ENCODE assay signal across 8 mouse cellular contexts in the genomic region with DNA sequence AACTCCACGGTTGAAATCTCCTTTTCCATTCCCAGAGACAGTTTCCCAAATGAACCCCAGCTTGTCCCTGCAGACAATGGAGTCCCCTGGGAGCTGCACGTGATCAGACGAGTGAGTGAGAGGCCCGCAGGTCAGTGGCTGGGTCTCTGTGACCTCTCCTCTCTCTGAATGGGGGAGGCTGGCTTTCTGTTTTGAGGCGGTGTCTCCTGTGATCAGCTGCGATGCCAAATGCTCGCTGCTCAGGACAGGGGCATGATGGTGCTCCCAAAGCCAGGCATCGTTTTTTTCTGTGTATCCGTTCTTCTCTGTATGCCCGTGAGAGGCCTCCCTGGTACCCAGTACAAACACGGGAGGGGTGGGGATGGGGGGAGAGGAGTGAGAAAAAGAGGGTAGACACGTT.
DNase-seq lines count a peak whose midpoint lies in the region; ATAC-seq and TF ChIP-seq lines count a peak whose summit lies in the region.

No protein-coding gene starts in this region.

- H3K4me3 ChIP-seq in lung, embryonic 15.5 days, result no peak overlapping the region
- no peak overlapping the region for H3K4me3 ChIP-seq in heart, embryonic 12.5 days
- no peak overlapping the region for H3K4me3 ChIP-seq in kidney, postnatal 0 days (replicated peaks; ENCODE audit: low read depth, low read length)

- no peaks in the 10 kb centered on the region for H3K36me3 ChIP-seq in lung, embryonic 15.5 days
- no peaks in the 10 kb centered on the region for H3K36me3 ChIP-seq in heart, embryonic 12.5 days
- no peaks in the 10 kb centered on the region for H3K36me3 ChIP-seq in kidney, postnatal 0 days (ENCODE audit: insufficient read depth, low read length)

- no peak for ATAC-seq in lung, embryonic 15.5 days (ENCODE audit: borderline replicate concordance, extremely low read depth, low FRiP score, low TSS enrichment)
- ATAC-seq in heart, embryonic 12.5 days (ENCODE audit: insufficient number of reproducible peaks, low FRiP score), result no peak
- ATAC-seq in kidney, postnatal 0 days (replicated peaks; ENCODE audit: low FRiP score, low read depth), result 0 out of 2 replicates have a peak, but pooled peaks have one; percentile 16

- H3K27me3 ChIP-seq in lung, embryonic 15.5 days, result no peaks in the 10 kb centered on the region
- no peaks in the 10 kb centered on the region for H3K27me3 ChIP-seq in heart, embryonic 12.5 days (replicated peaks)
- no peaks in the 10 kb centered on the region for H3K27me3 ChIP-seq in kidney, postnatal 0 days (ENCODE audit: insufficient read depth, low read length)

- DNase-seq in lung, postnatal 10 days, result no peak
- DNase-seq in kidney, postnatal 0 days (ENCODE audit: low spot score), result peak; percentile 56
- peak; percentile 84 for DNase-seq in retina, postnatal 1 day
- DNase-seq in spleen, postnatal 36 days (ENCODE audit: low spot score in 2 of 2), result no peak
- DNase-seq in urinary bladder, postnatal 10 days (ENCODE audit: low spot score), result no peak
- DNase-seq in adrenal gland, adult (ENCODE audit: inconsistent age in 2 of 2, low spot score in 1 of 2), result no peak

- TF ChIP-seq CTCF in kidney, postnatal 0 days (IDR thresholded peaks at IDR 0.05; ENCODE audit: low read depth), result no peak

- no peak overlapping the region for H3K9ac ChIP-seq in lung, embryonic 15.5 days
- no peak overlapping the region for H3K9ac ChIP-seq in heart, embryonic 12.5 days
- no peak overlapping the region for H3K9ac ChIP-seq in kidney, postnatal 0 days (ENCODE audit: low read depth, low read length)

- H3K4me2 ChIP-seq in lung, embryonic 15.5 days, result peak overlapping the region; percentile 22; the same call in 1 of the 2 replicates
- peak overlapping the region; percentile 46 for H3K4me2 ChIP-seq in heart, embryonic 12.5 days
- H3K4me2 ChIP-seq in kidney, postnatal 0 days (ENCODE audit: low read length), result peak overlapping the region; percentile 24; the same call in 1 of the 2 replicates

- peaks cover 23% of the 10 kb centered on the region for H3K4me1 ChIP-seq in lung, embryonic 15.5 days
- H3K4me1 ChIP-seq in heart, embryonic 12.5 days (replicated peaks), result peaks cover 20% of the 10 kb centered on the region
- H3K4me1 ChIP-seq in kidney, postnatal 0 days (replicated peaks; ENCODE audit: insufficient read depth, low read length), result peaks cover 7% of the 10 kb centered on the region; the same call in 1 of the 2 replicates

- H3K9me3 ChIP-seq in lung, embryonic 15.5 days, result no peaks in the 10 kb centered on the region
- no peaks in the 10 kb centered on the region for H3K9me3 ChIP-seq in heart, embryonic 12.5 days (replicated peaks)
- H3K9me3 ChIP-seq in kidney, postnatal 0 days (replicated peaks; ENCODE audit: low read length), result no peaks in the 10 kb centered on the region

- peak overlapping the region; percentile 62; the same call in 1 of the 2 replicates for H3K27ac ChIP-seq in lung, embryonic 15.5 days
- no peak overlapping the region for H3K27ac ChIP-seq in heart, embryonic 12.5 days (ENCODE audit: poor library complexity, severe bottlenecking)
- H3K27ac ChIP-seq in kidney, postnatal 0 days, result no peak overlapping the region

- WGBS in lung, embryonic 15.5 days, result 13% methylated on average over 12 of the region's 12 CpGs
- WGBS in heart, embryonic 12.5 days, result 15% methylated on average over 12 of the region's 12 CpGs
- 17% methylated on average over 12 of the region's 12 CpGs for WGBS in kidney, postnatal 0 days

Comparison
In these comparisons a context has a peak if more than half of its experiments do, and no peak if none do; other contexts are left out.
1. DNase-seq: peak in kidney, postnatal 0 days (single experiment) and retina, postnatal 1 day (single experiment); none in lung, postnatal 10 days (single experiment), spleen, postnatal 36 days (0 of 2), urinary bladder, postnatal 10 days (single experiment) and adrenal gland, adult (0 of 2).
2. Peak in every context shown above with its lines, with median percentiles within 50 percentile points of each other: H3K4me2 ChIP-seq.